ENCODE assay signal across 18 mouse cellular contexts in genomic region chr2:106425451-106425881, GRCm38 (mm10).
A peak's percentile ranks its signal among the peaks of the same experiment; 100 is the strongest.
DNase-seq lines count a peak whose midpoint lies in the region; ATAC-seq and TF ChIP-seq lines count a peak whose summit lies in the region.
"Had no signal": no experiment of that assay in that cellular context is flagged by ENCODE, and none has a peak within 500 bp of the region (broad histone marks: within the 10 kb centered on the region; RNA-seq: fewer than 3 reads in every experiment).

No protein-coding gene starts in this region.

- no peaks in the 10 kb centered on the region for H3K27me3 ChIP-seq in embryonic facial prominence, embryonic 14.5 days (replicated peaks; ENCODE audit: control insufficient read depth, insufficient read depth, low read length)
- no peaks in the 10 kb centered on the region for H3K27me3 ChIP-seq in forebrain, postnatal 0 days (ENCODE audit: insufficient read depth, low read length)
- H3K27me3 ChIP-seq: heart, embryonic 12.5 days; midbrain, embryonic 12.5 days had no signal

- H3K4me1 ChIP-seq in embryonic facial prominence, embryonic 14.5 days (ENCODE audit: control insufficient read depth, insufficient read depth, low read length): peaks cover 11% of the 10 kb centered on the region
- no peaks in the 10 kb centered on the region for H3K4me1 ChIP-seq in forebrain, postnatal 0 days (ENCODE audit: insufficient read depth)
- H3K4me1 ChIP-seq: embryonic facial prominence, embryonic 15.5 days; heart, embryonic 12.5 days had no signal

- no peak overlapping the region for H3K9ac ChIP-seq in embryonic facial prominence, embryonic 14.5 days (ENCODE audit: low read depth, low read length)
- H3K9ac ChIP-seq in forebrain, postnatal 0 days: no peak overlapping the region
- H3K9ac ChIP-seq: embryonic facial prominence, embryonic 15.5 days; heart, embryonic 12.5 days; midbrain, embryonic 12.5 days had no signal

- no peaks in the 10 kb centered on the region for H3K9me3 ChIP-seq in embryonic facial prominence, embryonic 14.5 days (ENCODE audit: control insufficient read depth, low read length)
- H3K9me3 ChIP-seq in forebrain, postnatal 0 days (ENCODE audit: low read length): no peaks in the 10 kb centered on the region
- H3K9me3 ChIP-seq: embryonic facial prominence, embryonic 15.5 days; heart, embryonic 12.5 days; midbrain, embryonic 12.5 days had no signal

- 62% methylated on average over 4 of the region's 4 CpGs for WGBS in embryonic facial prominence, embryonic 14.5 days
- 17% methylated on average over 4 of the region's 4 CpGs for WGBS in forebrain, postnatal 0 days

- no peak overlapping the region for H3K4me2 ChIP-seq in embryonic facial prominence, embryonic 14.5 days (ENCODE audit: low read depth, low read length)
- H3K4me2 ChIP-seq in forebrain, postnatal 0 days (ENCODE audit: low read depth): no peak overlapping the region
- H3K4me2 ChIP-seq: embryonic facial prominence, embryonic 15.5 days; heart, embryonic 12.5 days; midbrain, embryonic 12.5 days had no signal

- H3K36me3 ChIP-seq in embryonic facial prominence, embryonic 14.5 days (ENCODE audit: control insufficient read depth, insufficient read depth, low read length): no peaks in the 10 kb centered on the region
- no peaks in the 10 kb centered on the region for H3K36me3 ChIP-seq in forebrain, postnatal 0 days (ENCODE audit: insufficient read depth)
- H3K36me3 ChIP-seq: embryonic facial prominence, embryonic 15.5 days; heart, embryonic 12.5 days; midbrain, embryonic 12.5 days had no signal

- TF ChIP-seq CTCF in forebrain, postnatal 0 days (IDR thresholded peaks at IDR 0.05; ENCODE audit: low read depth): no peak

- no peak for ATAC-seq in embryonic facial prominence, embryonic 14.5 days (ENCODE audit: low read depth)
- peak; percentile 76 for ATAC-seq in forebrain, postnatal 0 days
- ATAC-seq in cerebellum, adult (ENCODE audit: insufficient number of reproducible peaks, low FRiP score, low TSS enrichment): no peak
- ATAC-seq: inflammation-experienced regulatory T-cells, adult 6 months had no signal

- H3K27ac ChIP-seq in embryonic facial prominence, embryonic 14.5 days (replicated peaks; ENCODE audit: low read depth, low read length): no peak overlapping the region
- H3K27ac ChIP-seq in forebrain, postnatal 0 days (ENCODE audit: low read depth, low read length): no peak overlapping the region
- H3K27ac ChIP-seq: embryonic facial prominence, embryonic 15.5 days; left cerebral cortex, adult 2 months; midbrain, embryonic 12.5 days had no signal

- peak; percentile 4 for DNase-seq in kidney, adult 11 months
- DNase-seq in kidney, postnatal 36 days: no peak
- peak; percentile 6 for DNase-seq in adrenal gland, postnatal 10 days
- DNase-seq in embryonic facial prominence, embryonic 14.5 days (ENCODE audit: low spot score): peak; percentile 31
- DNase-seq in forebrain, postnatal 0 days: peak; percentile 14
- DNase-seq in ovary, postnatal 14 days (ENCODE audit: low spot score): no peak
- DNase-seq: cerebellum, adult 18-20 months; gastrocnemius, postnatal 25 days; heart, postnatal 36 days; lung, postnatal 4 days; right cerebral cortex, adult 18-20 months; thymus, postnatal 14 days had no signal

- no peak overlapping the region for H3K4me3 ChIP-seq in embryonic facial prominence, embryonic 14.5 days (ENCODE audit: low read depth, low read length)
- no peak overlapping the region for H3K4me3 ChIP-seq in forebrain, postnatal 0 days (ENCODE audit: low read depth, low read length)
- H3K4me3 ChIP-seq: embryonic facial prominence, embryonic 15.5 days; heart, embryonic 12.5 days; left cerebral cortex, adult 2 months; midbrain, embryonic 12.5 days had no signal

Comparison
In these comparisons a context has a peak if more than half of its experiments do, and no peak if none do; other contexts are left out.
1. DNase-seq: peak in kidney, adult 11 months (single experiment), adrenal gland, postnatal 10 days (single experiment), embryonic facial prominence, embryonic 14.5 days (single experiment) and forebrain, postnatal 0 days (single experiment); none in kidney, postnatal 36 days (0 of 2) and ovary, postnatal 14 days (single experiment).